Mouse (Mus musculus): Measurements from ENCODE around the gene Gpr31b.
"Not testable (repeated sequence)": the region's sequence is repeated elsewhere in the genome, so short reads cannot be mapped to it uniquely, and the experiment has no call there.

Gpr31b gene

DNA sequence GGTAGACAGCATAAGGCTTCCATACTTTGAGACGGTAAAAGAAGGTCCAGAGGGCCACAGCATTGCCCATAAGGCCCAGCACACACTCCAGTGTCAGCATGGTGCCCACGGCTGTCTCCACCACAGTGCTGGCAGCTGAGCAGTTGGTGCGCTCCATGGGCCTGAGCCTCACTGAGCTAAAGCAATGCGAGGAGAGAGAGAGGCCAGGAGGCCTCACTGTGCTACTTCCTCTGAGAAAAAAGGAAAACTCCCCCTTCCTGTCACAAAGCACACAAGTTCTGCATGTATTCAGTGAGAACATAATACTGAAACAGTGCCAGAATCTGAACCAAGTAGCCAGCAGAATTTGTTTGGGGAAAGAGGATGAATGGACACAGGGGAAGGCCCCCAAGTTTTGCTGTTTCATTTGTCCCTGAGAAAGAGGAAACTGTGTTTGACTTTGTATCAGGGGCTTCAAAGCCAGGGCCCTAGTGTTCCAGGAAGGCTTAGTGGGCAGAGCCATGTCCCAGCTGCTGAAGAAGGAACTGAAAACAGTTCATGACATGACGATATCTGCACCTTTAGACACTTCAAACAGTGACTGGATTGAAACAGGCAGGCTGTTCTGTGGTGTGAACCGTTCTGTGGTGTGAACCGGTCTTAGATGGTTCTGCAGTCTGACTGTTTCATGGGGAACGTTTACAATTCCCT lies at the start of gene Gpr31b:
Gpr31b (minus strand) TSS at position 173 of the 690 bp plus-strand sequence.
- not testable (repeated sequence) for DNase-seq

DNA sequence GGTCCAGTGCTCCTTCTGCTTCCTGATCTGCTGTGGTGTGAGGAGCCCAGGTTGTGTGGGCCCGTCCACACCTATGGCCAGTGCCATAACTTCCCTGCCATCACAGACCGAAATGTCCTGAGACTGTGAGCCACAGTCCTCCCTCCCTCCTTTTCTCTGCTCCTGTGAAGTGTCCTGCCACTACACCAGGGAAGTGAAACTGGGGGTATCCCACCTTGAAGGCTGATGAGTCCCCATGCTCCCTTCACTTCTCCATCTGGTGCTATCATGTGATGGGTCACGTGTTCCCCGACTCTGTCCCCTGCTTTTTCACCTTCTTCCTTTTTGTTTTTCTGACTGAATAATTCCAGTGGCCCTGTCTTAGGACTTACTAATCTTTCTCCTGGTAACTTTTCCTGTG lies 40.9 kb upstream of the Gpr31b start:
- not testable (repeated sequence) for DNase-seq

DNA sequence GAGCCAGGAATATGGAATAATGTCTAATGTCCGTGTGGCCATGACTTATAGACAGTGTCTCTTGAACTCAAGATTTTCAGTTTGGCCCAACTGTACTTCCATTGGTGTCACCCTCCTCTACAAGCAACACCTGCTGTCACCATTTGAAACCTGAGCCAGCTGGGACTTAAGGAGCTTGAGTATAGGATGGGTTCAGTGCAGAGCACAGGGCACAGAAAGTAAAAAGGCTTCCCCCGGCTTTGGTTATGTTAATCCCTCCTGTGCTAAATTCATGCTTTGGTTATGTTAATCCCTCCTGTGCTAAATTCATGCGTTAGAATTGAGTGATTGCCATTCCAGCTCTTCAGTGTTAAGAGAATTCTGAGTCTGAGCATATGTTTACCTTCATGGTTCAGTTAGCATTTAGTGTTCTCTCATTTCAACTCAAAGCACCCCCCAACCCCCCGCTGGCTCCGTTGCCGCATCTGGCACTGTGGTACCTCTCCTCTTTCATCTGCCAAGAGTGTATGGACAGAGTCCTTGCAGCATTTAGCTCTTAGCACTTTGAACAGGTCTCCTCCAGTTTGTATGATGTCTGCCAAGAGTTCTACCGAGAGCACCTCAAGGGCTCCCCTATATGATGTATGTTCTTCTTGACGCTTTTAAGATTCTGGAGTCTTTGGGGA lies 40.1 kb upstream of the Gpr31b start:
- not testable (repeated sequence) for DNase-seq

DNA sequence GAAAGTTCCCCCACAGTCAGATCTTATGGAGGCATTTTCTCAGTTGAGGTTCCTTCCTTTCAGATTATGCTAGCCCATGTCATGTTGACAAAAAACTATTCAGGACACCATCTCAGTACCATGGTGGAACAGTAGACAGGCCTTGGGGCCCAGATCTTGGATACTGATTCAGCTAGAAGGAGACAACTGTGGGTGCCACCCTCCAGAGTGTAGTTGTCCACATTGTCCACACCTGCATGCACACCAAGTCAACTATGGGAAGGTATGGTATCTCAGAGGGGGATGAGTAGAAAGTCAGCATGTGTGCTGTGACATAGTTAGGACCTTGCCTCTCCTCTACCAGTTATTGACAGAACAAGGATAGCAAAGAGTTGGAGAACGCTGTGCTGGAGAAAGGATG lies 39.4 kb upstream of the Gpr31b start:
- DNase-seq = not testable (repeated sequence)

DNA sequence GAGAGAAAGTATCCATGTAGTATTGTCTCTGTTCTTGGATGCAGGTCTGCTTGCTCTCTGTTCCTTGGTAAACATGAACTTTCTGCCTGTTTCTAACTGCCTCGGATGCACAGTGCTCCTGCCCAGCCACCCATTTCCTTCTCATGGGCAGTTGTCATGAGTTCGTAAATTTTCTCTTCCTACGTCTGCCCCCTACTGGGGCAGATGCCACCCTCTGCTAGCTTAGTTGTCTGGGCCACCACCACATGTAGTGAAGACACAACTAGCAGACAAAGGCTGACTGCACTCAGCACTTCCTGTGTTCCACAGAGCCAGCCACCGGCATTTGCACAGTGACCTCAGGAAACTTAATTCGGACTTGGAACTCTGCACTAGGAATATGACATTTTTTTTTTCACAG lies 17.1 kb upstream of the Gpr31b start:
- not testable (repeated sequence) for DNase-seq

DNA sequence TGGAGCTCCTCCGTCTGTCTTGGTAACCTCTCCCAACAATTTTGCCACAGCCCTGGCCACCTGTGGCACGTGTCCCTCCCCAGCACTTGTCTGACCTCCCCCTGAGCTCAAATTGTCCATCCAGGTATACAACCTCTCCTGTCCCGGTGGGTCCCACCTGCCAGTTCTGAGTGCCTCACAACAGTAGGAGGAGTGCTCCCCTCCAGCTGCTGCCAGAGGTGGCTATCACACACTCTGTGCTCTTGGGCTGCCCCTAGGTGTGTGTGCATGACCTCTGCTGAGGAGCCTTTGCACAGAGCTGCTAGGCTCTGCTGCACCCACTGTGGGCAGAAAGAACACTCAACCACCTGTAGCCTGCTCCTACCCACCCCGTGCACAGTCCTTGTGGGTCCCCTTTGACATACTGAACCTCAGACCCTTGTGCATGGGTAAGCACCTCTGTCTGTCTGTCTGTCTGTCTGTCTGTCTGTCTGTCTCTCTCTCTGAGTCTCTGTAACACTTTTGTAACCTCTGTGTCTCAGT lies 15.8 kb upstream of the Gpr31b start:
- not testable (repeated sequence) for DNase-seq

DNA sequence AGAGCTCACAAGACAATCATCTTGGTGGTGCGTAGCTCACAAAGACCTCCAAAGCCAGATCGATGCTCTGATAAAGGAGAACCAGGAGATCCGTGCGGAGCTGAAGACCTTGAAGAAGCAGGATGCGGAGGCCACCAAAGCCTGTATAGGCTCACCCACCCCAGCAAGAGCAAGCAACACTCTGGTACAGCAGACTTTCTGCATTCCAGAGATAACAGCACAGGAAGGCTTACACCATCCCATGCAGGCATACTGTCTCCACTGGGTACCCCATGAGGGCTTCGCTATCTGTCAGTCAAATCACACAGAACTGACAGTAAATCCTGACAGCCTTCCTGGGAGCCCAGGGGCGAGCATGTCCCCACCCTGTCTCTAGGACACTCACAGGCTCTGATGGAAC lies 10.8 kb upstream of the Gpr31b start:
- DNase-seq = not testable (repeated sequence)

DNA sequence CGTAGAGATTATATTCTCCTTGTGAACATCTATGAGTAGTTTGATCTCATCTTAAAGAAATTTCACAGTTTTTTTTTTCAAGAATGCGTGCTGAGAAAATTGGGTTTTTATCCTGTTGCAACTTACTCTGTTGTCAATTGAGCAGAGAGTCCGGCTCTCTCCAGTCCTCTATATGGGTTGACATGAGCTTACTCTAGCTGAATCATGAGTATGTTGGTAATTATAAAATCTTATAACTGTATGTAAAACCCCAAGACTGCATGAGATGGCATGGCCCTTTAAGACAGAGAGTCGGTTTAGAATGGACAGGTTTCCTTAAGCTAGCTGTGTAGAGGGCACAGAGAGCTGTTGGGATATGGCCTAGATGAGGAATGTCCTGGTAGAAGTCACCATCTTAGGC lies 8.7 kb upstream of the Gpr31b start, which contains the start of gene Tcp10b:
Tcp10b (plus strand) TSS at position 301 of the 400 bp plus-strand sequence.
- not testable (repeated sequence) for DNase-seq

DNA sequence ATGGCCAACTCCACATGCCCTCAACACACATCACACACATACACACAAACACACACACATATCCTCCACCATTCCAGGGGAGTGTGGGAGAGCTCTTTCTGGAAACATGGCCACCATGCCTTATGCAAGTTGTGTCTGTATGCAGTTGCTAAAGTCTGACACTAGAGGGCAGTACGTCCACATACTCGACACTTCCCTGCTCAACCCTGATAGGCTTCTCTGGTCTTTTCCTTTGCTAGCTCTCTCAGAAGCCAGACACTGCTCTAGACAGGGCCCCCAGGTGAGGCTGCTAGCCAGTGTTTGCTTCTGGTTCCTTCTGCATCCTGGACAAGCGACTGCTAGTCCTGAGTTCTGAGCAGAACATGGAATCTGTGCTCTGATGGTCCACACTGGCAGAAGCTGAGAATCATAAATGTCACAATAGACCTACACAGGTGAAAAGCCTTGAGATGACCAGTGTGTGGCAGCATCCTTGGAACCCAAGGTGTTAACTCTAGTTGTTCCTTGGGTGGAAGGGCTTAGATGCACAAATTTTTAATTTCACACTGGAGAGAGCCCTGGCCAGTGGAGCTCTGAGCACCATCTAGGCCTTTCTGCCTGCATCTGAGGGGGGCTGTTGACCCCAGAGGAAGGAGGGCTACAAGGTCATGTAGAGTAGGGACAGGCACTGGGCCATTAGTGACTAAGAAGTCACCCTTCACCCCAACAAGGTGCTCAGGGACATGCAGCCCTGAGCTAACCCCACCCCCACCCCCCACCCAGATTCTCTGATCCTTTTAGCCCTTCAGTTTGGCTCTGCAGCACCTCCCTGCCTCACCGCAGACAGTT lies 8.0 kb downstream of the Gpr31b start:
- peak; percentile 25 for DNase-seq

DNA sequence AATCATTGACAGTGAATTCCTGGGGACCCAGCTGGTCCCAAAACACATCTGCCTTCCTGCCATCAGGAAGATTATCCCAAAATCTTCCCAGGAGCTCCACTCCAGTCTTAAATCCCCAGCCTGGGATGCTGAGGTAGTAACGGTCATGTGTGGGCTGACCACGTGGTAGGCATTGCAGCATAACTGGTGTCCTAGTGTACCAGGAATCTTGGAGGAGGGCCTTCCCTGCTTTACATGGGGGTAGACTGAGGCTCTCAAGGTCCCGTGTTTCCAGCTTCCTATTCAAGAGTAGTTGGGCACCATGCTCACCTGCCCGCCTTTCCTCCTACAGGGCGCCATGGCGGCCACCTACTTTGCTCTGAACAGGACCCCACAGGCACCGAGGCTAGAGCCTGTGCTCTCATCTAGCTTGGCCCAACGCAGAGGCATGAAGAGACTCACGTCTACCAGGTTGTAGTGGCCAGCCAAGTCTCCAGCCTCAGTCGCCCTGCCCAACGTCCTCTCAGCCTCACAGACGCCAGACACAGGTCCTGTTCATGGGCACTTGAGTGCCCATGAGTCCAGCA lies 15.4 kb downstream of the Gpr31b start:
- DNase-seq = not testable (repeated sequence)

DNA sequence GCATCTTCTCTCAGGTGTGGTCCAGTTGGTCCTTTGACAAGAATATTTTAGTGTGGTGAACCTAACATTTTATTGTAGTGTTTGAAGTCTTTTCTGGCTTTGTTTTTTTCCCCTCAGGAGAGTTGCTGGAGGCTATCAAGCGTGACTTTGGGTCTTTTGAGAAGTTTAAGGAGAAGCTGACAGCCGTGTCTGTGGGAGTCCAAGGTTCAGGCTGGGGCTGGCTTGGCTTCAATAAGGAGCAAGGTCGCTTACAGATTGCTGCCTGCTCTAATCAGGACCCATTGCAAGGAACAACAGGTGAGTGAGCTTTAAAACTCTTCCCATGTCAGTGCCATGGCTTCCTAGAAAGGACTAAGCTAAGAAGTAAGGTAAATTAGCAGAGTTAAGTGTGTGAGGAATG lies 38.8 kb downstream of the Gpr31b start:
- DNase-seq = no peak

DNA sequence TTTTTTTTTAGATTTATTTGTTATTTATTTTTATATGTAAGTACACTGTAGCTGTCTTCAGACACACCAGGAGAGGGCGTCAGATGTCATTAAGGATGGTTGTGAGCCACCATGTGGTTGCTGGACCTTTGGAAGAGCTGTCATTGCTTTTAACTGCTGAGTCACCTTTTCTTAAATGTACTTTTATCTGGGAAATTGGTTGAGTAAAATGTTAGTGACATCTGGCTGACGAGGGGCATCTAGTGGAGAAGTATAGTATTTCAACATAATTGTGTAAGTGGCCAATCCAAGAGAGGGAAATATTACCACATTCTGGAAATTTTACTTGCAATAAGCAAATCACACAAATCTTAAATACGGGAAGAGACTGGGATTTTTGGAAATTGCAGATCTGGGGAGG lies 42.2 kb downstream of the Gpr31b start:
- DNase-seq = peak; percentile 51

DNA sequence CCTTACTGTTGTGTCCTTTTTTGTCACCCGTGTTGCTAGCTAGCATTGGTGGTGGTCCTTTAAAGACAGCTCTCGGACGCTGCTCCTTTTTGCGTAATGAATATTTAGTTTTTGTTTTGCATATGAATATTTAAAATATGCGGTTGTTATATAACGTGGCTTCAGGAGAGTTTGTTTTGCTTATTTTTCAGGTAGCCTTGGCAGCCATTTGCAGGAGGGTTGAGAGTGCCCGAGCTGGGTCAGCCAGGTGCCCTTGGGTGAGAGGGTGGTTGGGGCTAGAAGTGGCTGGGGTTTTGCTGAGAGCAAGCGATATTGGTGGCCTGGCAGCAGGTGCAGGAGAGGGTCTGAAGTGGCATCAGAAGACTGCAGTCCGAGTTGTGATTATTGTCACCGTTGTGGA lies 43.6 kb downstream of the Gpr31b start:
- DNase-seq = peak; percentile 61

DNA sequence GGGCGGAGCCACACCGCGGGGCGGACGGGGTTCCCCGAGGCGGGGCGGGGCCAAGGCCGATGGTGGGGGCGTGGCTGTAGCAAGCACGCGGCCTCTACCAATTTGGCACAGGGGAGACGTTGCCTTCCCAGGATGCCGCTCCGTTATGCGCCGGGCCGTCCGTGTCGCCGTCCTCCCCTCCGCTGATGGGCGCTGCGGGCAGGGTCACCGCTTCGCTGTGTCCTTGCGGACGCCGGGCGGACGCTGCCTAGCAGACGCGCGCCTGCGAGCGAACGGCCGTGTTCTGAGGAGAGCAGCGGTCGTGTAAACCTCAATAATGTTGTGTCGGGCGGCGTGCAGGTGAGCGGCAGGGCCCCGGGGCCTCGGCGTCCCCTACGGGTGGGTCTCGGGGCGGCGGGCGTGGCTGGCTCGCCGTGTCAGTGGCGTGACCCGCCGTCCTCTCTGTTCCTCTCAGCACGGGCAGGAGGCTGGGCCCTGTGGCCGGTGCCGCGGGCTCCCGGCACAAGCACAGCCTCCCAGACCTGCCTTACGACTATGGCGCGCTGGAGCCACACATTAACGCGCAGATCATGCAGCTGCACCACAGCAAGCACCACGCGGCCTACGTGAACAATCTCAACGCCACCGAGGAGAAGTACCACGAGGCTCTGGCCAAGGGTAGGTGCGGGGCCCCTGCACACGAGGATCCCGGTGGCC lies 44.2 kb downstream of the Gpr31b start:
- peak; percentile 99 for DNase-seq

DNA sequence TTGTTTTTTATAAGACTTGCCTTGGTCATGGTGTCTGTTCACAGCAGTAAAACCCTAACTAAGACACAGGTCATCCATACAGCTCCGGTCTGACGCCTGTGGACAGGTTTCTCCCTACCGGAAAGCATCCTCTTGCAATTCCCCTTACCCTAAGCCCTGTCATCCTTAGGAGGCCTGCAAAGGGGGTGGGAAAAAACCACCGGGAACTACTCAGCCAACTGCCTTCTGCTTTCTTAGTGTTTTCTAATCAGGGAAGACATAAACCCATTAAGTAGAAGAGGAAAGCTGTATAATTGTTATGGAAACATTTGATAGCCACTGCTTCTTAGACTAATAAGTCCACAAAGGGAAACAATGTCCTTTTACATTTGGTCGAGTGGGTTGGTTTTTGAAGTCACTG lies 45.1 kb downstream of the Gpr31b start:
- DNase-seq = no peak

DNA sequence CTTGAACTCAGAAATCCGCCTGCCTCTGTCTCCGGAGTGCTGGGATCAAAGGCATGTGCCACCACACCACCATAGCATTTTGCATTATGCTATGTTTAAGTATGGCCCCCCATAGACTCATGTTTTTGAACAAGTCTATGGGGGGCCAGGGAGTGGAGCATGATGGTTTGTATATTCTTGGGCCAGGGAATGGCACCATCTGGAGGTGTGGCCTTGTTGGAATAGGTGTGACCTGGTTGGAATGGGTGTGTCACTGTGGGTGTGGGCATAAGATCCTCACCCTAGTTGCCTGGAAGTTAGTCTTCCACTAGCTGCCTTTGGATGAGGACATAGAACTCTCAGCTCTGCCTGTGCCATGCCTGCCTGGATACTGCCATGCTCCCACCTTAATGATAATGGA lies 45.5 kb downstream of the Gpr31b start, which contains the start of gene Sod2:
Sod2 (plus strand) TSS at position 301 of the 400 bp plus-strand sequence.
- not testable (repeated sequence) for DNase-seq

DNA sequence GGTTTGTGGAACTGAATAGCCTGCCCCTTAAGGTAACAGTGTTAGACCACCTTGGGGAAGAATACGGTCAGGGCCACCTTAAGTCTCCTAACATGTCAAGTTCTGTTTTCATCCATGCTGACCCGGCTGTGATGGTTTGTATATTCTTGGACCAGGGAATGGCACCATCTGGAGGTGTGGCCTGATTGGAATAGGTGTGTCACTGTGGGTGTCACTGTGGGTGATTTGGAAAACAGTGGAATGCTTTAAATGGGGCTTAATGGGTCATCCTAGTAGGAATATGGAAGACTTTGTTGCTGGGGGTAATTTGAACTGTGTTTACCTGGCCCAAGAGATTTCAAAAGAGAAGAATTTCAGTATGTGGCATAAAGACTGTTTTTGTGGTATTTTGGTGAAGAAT lies 47.7 kb downstream of the Gpr31b start:
- DNase-seq = not testable (repeated sequence)

DNA sequence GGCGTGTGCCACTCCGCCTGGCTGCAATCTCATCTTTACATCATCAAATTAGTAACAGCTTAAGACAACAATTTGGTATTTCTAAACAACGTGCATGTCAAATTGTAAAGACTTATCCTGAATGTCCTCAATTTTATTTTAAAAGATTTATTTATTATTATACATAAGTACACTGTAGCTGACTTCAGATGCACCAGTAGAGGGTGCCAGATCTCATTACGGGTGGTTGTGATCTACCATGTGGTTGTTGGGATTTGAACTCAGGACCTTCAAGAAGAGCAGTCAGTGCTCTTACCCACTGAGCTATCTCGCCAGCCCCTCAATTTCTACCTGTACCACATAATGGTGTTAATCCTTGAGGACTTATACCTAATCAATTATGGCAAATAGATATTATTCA lies 49.9 kb downstream of the Gpr31b start:
- DNase-seq = not testable (repeated sequence)
